Mouse (Mus musculus) E14TG2a.4 (cell line): ENCODE data around the gene Rasgef1b.

Experiments used
- CTCF ChIP-seq: conservative IDR thresholded peaks from 2 replicates; pipeline ENCODE4 v1.5.1; 2014; ENCODE audit warnings: low read length
- NANOG ChIP-seq: IDR thresholded peaks from 2 replicates; pipeline ENCODE4 v1.6.1; 2014; ENCODE audit warnings: borderline replicate concordance, low read length, mixed read lengths
- POU5F1 ChIP-seq: IDR thresholded peaks from 2 replicates; pipeline ENCODE4 v1.6.1; 2014; ENCODE audit warnings: low read length, borderline replicate concordance

- TF ChIP-seq CTCF = no peak
- TF ChIP-seq POU5F1 = no peak
- TF ChIP-seq NANOG = no peak
Measured at GRCm38 (mm10) chr5:99522571-99523269, 206.1 kb downstream of the Rasgef1b start.
